Mouse (Mus musculus) brain, embryonic 18.5 days (tissue): ENCODE measurements around the gene Gm156.
"Not testable (repeated sequence)": the region's sequence is repeated elsewhere in the genome, so short reads cannot be mapped to it uniquely, and the experiment has no call there.

Source experiments
- DNase-seq: peaks from one replicate; pipeline ENCODE4 v3.0.0-alpha.2; 2012; ENCODE audit warnings: low read depth, low spot score

The Gm156 gene

DNA sequence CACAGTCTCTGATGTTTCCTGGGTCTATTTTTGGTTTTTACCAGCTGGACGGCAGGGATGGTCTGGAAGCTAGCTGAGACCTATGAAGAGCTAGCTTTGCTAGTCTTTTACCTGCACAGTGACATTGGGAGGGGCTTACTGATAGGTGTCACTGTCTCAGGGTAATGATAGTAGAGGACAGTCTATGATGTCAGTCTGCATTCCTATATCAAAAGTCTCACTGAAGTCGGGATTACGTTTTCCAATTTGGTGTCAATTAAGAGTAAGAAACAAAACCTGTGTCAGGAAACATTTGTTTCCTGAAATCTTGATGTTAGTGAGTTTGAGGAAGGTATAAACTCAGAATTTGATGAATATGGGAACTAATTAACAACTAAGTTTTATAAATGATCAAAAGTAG is at the start of gene Gm156:
TSS of gene Gm156 (minus strand) at position 101 of the 400 bp plus-strand sequence.
- not testable (repeated sequence) for DNase-seq

- DNase-seq: no peak
Measured at GRCm38 (mm10) chr6:129825559-129825958, 41.5 kb upstream of the Gm156 start.

DNA sequence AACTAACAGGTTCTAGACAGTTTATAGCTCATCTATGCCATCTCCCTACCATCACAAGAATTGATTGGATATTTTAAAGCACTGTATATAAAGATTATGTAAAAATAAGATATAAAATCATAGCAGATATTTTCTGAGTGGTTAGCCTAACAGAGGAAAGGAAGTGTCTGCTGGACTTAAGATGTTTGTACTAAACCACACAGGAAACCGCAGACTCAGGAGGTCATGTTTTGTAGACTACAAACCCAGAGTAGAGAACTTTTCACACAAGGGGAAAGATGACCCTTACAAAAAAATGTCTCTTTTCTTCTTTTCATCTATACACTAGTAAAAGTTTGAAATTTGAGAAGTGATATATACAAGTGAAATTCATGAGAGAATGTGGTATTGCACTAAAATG is 39.9 kb upstream of the Gm156 start:
- no peak for DNase-seq

- no peak for DNase-seq
Measured at GRCm38 (mm10) chr6:129817731-129818130, 33.7 kb upstream of the Gm156 start.

- DNase-seq: no peak
Measured at GRCm38 (mm10) chr6:129747654-129748032, 36.4 kb downstream of the Gm156 start.

DNA sequence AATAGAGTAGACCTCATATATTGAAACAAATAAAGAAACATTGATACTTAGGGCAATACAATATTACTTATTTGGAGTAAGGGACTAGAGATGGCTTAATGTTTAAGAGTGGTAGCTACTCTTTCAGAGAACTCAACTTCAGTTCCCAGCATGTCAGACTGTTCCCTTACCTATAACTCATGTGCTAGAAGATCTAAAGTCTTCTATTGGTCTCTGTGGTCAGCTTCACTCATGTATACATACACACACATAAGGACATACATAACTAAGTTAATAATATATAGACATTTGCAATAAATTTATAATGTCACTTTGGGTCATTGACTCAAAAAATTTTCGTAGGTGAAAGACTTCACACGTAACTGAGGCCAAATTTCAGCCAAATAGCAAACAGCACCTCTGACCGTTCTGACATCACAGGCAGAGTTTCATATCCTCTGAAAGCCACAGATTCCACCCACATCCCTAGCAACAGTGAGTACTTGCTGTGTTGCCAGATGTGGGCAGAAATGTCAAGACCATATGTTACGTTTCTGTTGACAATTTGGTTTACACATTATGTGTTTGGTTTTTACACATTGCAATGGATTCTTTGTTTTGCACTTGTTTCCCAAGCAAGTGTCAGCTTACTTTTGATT is 36.9 kb downstream of the Gm156 start:
- DNase-seq: no peak

GRCm38 (mm10) chr6:129746151-129746550 is 37.9 kb downstream of the Gm156 start:
- no peak for DNase-seq

- DNase-seq: no peak
Measured at GRCm38 (mm10) chr6:129740069-129740721, 43.9 kb downstream of the Gm156 start, which contains the start of gene Klri2. Gene Klri2, minus strand, starts transcription at chr6:129740484.

GRCm38 (mm10) chr6:129736414-129736813 is 47.7 kb downstream of the Gm156 start:
- DNase-seq: no peak

DNA sequence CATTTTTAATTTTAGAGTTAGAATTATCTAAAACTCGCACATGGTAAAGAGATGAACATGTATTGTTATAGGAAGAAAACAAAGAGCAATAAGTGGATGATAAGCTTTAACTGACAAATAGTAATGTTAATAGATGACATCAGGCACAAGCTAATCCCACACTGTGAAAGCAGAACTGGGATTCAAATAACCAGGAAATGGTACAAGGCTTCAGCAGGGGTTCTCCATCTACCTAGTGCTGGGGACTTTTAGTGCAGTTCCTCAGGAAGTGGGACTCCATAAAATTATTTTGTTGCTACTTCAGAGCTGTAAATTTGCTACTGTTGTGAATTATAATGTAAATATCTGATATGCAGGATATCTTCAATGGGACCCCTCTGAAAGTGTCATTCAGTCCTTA is 56.8 kb downstream of the Gm156 start:
- DNase-seq: no peak

- no peak for DNase-seq
Measured at GRCm38 (mm10) chr6:129721390-129721789, 62.7 kb downstream of the Gm156 start.

DNA sequence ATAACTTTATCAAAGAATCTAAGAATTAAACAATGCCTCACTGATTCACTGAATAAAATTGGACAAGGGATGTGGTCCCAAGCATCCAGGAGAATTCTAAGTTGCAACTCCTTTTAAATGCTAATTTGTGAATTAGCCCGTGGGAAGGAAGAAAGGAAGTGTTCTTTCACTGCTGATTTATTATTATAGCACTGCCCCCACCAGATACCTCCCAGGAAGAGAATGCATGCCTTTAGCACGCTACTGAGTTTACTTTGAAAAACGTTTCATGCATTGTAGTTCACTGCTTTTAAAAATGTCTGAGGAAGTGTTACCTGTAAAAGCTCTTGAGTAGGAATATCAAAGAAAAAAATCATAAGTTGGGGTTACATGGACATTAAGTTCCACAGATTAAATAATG is 63.6 kb downstream of the Gm156 start:
- no peak for DNase-seq

DNA sequence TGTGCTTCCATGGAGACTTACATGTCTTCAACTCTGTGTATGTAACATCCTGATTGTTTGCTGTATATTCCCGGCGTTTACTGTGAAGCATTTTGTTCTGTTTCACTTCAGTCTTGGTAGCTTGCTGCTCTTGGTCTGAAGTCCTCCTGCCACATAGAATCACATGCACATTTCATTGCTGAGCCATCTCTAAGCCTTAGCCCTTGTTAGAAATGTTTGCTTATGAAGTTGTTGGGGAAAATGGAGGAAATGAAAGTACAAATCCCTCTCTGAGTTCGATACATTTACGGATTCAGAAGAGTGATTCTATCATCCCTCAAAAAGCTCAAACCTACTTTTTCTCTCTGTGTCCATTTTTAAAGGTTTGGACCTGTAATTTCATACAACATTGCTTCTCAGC is 67.0 kb downstream of the Gm156 start, which contains the start of gene Klri1:
TSS of gene Klri1 (minus strand) at position 101 of the 400 bp plus-strand sequence.
- DNase-seq: no peak
